Mouse (Mus musculus) 416B (cell line): Measurements from ENCODE around the gene Ankrd49.

Experiments
- DNase-seq: peaks from one replicate; pipeline ENCODE4 v3.0.0; 2011; ENCODE audit warnings: low read depth

Ankrd49 gene

GRCm38 (mm10) chr9:14784039-14785002 is at the start of gene Ankrd49, which contains the start of gene Mre11a:
Gene Ankrd49, minus strand, starts transcription at chr9:14784856.
Gene Mre11a, plus strand, starts transcription at chr9:14784654.
- peak; percentile 99 for DNase-seq

- no peak for DNase-seq
Observed at GRCm38 (mm10) chr9:14832046-14832445, 47.4 kb upstream of the Ankrd49 start.

- DNase-seq, result no peak
Observed at GRCm38 (mm10) chr9:14827875-14828274, 43.2 kb upstream of the Ankrd49 start.

- DNase-seq, result no peak
Observed at GRCm38 (mm10) chr9:14824840-14825239, 40.2 kb upstream of the Ankrd49 start.

- no peak for DNase-seq
Observed at GRCm38 (mm10) chr9:14821396-14821795, 36.7 kb upstream of the Ankrd49 start.

GRCm38 (mm10) chr9:14810111-14810510 is 25.5 kb upstream of the Ankrd49 start:
- DNase-seq, result no peak

- no peak for DNase-seq
Observed at GRCm38 (mm10) chr9:14806786-14807185, 22.1 kb upstream of the Ankrd49 start.

- DNase-seq, result peak; percentile 22
Observed at GRCm38 (mm10) chr9:14805714-14806113, 21.1 kb upstream of the Ankrd49 start.

- no peak for DNase-seq
Observed at GRCm38 (mm10) chr9:14787356-14787755, 2.7 kb upstream of the Ankrd49 start.

GRCm38 (mm10) chr9:14778341-14778740 is 6.3 kb downstream of the Ankrd49 start:
- no peak for DNase-seq

- DNase-seq, result peak; percentile 66
Observed at GRCm38 (mm10) chr9:14773813-14774212, 10.8 kb downstream of the Ankrd49 start.

- DNase-seq, result peak; percentile 75
Observed at GRCm38 (mm10) chr9:14772074-14772473, 12.6 kb downstream of the Ankrd49 start.

GRCm38 (mm10) chr9:14770803-14771471 is 13.7 kb downstream of the Ankrd49 start, which contains the start of gene 1700012B09Rik:
Gene 1700012B09Rik, minus strand, starts transcription at chr9:14771030.
- peak; percentile 76 for DNase-seq

- no peak for DNase-seq
Observed at GRCm38 (mm10) chr9:14769811-14770210, 14.8 kb downstream of the Ankrd49 start.

- DNase-seq, result peak; percentile 54
Observed at GRCm38 (mm10) chr9:14764765-14765164, 19.9 kb downstream of the Ankrd49 start.

GRCm38 (mm10) chr9:14759261-14759660 is 25.4 kb downstream of the Ankrd49 start:
- peak; percentile 59 for DNase-seq

- DNase-seq, result peak; percentile 79
Observed at GRCm38 (mm10) chr9:14758590-14758989, 26.1 kb downstream of the Ankrd49 start.

- DNase-seq, result no peak
Observed at GRCm38 (mm10) chr9:14754469-14754868, 30.2 kb downstream of the Ankrd49 start.

GRCm38 (mm10) chr9:14753947-14754346 is 30.7 kb downstream of the Ankrd49 start:
- DNase-seq, result no peak

- DNase-seq, result no peak
Observed at GRCm38 (mm10) chr9:14752001-14752522, 32.6 kb downstream of the Ankrd49 start, which contains the start of gene Fut4. Gene Fut4, minus strand, starts transcription at chr9:14752393.

- DNase-seq, result no peak
Observed at GRCm38 (mm10) chr9:14751503-14752000, 33.1 kb downstream of the Ankrd49 start.

- DNase-seq, result no peak
Observed at GRCm38 (mm10) chr9:14750901-14751502, 33.7 kb downstream of the Ankrd49 start.
